Comparison of ENCODE assay signal across 17 mouse cellular contexts in the genomic region with DNA sequence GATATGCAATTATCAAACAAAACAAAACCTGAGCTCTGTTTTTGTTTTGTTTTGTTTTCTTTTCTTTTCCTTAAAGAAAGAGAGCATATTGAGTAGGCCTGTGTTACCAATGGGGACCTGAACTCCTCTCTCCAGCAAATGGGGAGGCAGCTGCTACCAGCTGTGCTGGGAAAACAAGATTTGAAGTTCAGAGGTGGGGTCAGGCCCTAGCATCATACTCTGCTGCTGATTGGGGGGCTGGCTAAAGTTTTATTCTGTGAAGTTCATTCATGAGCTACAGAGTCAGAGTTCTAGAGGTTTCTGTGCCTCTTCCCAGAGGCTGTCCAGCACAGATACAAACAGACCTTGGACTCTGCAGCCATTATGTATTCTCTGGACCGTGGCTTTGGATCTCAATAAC.
"Had no signal": no experiment of that assay in that cellular context is flagged by ENCODE, and none has a peak within 500 bp of the region (broad histone marks: within the 10 kb centered on the region; RNA-seq: fewer than 3 reads in every experiment).

No protein-coding gene starts in this region.

- H3K27me3 ChIP-seq: limb, embryonic 13.5 days; liver, embryonic 12.5 days; liver, embryonic 15.5 days; lung, embryonic 15.5 days; megakaryocyte, embryonic 14.5 days had no signal

- H3K9ac ChIP-seq: limb, embryonic 13.5 days; liver, embryonic 12.5 days; liver, embryonic 15.5 days; lung, embryonic 15.5 days had no signal

- H3K4me1 ChIP-seq: liver, embryonic 12.5 days; liver, embryonic 15.5 days; megakaryocyte, embryonic 14.5 days had no signal

- H3K9me3 ChIP-seq: limb, embryonic 10.5 days; limb, embryonic 13.5 days; liver, embryonic 12.5 days; liver, embryonic 15.5 days; lung, embryonic 15.5 days; megakaryocyte, embryonic 14.5 days had no signal

- H3K27ac ChIP-seq: layer of hippocampus, adult 2 months; limb, embryonic 10.5 days; limb, embryonic 13.5 days; liver, embryonic 12.5 days; liver, embryonic 15.5 days; lung, embryonic 15.5 days had no signal

- H3K4me3 ChIP-seq: layer of hippocampus, adult 2 months; limb, embryonic 10.5 days; limb, embryonic 13.5 days; liver, embryonic 12.5 days; liver, embryonic 15.5 days; lung, embryonic 15.5 days; megakaryocyte, embryonic 14.5 days had no signal

- DNase-seq: layer of hippocampus, adult 9-11 months; liver; lung, adult 18-20 months; lung, postnatal 10 days; lung, postnatal 36 days; midbrain, embryonic 14.5 days; thymus, adult 18-20 months; thymus, postnatal 36 days had no signal

- ATAC-seq: intestine, postnatal 0 days; liver, embryonic 12.5 days had no signal

- H3K4me2 ChIP-seq: limb, embryonic 13.5 days; liver, embryonic 12.5 days; liver, embryonic 15.5 days; lung, embryonic 15.5 days; midbrain, embryonic 11.5 days had no signal

- H3K36me3 ChIP-seq: limb, embryonic 10.5 days; limb, embryonic 13.5 days; liver, embryonic 12.5 days; liver, embryonic 15.5 days; lung, embryonic 15.5 days had no signal
